Mouse (Mus musculus) CD4-positive, CD25-positive, alpha-beta regulatory T cell, adult 4 months (primary cell): ENCODE data around the gene Serpina3b. TPM values are rescaled to one million over a fixed set of nuclear protein-coding genes. Genes with fewer than 3 reads are reported as not detected.
"Not testable (repeated sequence)": the region's sequence is repeated elsewhere in the genome, so short reads cannot be mapped to it uniquely, and the experiment has no call there.

ENCODE experiments used
- ATAC-seq: one replicate; pipeline ENCODE4 v1.8.0; 2017
- polyA plus RNA-seq, 2 experiments: library from polyadenylated mRNA; unstranded; fragments of 100-300 nt; shearing (Covaris generic); gene quantifications; one replicate each; pipeline ENCODE4 v1.2.1; 2017

Gene Serpina3b
- polyA plus RNA-seq, result not detected

DNA sequence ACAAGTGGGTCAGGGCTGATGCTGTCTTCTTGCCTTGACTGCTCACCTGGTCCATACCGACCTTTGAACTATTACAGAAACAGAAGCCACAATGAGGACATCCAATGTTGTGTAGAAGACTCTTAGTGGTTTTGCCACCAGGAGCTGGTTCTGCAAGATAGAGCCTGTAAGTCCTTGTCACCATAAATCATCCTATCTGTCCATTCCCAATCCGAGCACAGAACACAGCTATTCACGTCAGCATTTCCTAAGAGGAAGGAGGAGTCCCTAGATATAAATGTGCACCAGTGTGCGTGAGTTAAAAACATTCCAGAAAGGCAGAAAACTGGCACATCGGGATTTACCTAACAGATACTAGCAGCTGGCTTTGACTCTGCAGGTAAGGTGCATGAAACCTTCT, at the start of gene Serpina3b:
Gene Serpina3b (plus strand): TSS at position 301 of the 400 bp plus-strand sequence.
- no peak for ATAC-seq

DNA sequence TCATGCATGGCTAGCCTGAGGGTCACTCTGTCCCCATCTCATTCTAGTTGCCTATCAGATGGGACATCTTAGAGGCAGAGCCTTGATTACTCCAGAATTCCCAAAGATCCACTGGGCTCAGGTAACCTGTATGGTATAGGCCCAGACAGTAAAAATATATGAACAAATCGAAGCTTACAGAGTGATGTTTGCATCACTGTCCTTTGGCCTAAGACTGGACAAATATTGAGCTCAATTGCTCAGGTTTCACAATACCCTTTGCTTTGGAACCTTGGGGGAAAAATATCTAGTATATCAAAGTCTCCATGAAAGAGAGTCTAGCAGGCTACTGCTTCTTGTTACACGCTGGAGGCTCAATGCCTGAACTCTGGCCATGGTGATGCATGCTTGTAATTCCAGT, 37.7 kb upstream of the Serpina3b start:
- ATAC-seq, result no peak

DNA sequence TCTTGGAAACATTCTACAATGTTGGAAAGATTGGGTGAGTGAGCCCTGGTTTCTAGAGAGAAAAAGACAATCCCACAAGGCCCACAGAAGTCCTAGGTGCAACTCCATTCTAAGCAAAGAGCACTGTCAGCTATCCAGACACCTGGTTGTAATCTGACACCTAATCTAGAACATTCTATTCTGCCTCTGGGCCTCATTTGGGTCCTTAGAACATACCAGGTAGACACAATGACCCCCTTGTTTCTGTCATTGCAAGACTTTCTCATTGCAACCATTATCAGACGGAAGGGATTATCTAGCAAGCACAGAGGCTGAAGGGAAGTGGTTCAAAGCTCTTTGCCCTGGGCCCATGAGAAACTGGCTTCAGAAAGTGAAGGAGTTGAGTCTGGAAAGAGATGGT, 36.5 kb upstream of the Serpina3b start:
- no peak for ATAC-seq

DNA sequence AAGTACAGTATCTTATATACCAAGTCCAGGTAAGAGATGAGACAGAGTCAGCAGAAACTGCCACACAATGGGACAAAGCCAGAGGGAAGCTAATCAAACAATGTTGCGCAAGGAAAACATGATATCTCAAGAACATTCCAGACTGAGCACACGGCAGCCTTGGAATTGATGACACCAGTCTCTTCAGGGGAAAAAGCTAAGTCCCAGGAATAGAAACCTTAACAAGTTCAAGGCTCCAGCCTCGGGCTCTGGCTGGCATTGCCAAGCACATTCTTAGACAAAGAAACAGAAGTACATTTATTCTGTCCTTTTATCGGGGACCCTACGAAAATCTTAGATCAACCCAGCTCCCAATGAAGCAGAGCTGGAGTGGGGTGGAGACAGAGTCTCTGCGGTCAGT, 27.0 kb upstream of the Serpina3b start, which contains the start of gene Serpina5:
Gene Serpina5 (plus strand): TSS at position 346 of the 400 bp plus-strand sequence.
- no peak for ATAC-seq

DNA sequence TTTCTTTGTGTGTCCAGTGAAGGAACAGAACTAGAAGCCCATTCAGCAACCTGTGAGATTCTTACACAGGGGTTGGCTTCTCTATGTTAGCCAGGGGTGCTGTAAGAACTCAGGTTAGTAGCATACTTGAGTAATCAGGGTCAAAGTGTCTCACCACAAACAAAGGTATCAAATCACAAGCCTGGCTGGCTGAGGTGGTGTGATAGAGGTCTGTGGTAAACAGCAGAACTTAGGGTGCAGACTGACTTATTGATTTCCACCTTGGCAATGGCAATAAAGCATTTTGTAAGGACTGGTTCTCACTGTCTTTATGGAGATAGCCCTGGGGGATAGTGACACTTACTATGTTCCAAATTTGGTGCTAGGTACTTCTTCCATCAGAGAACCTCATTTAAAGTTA, 21.9 kb upstream of the Serpina3b start:
- ATAC-seq, result no peak

DNA sequence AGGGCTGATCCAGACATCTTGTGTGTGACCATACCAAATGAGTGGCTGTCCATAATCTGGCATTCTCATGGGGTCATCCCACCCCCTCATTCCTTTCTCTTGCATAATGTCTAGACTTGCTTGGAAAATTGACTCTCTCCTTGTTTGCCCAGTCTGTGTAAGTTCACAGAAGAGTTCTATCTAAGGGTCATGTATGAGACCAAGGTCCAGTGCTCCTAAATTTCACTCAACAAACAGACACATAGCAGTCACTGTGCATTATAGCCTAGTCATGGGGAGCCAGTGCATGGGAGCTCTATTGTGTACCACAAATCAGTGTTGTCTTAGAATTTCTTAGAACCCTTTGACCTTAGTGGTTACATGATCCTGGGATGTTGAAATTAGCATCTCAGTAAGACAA, 20.9 kb upstream of the Serpina3b start:
- no peak for ATAC-seq

DNA sequence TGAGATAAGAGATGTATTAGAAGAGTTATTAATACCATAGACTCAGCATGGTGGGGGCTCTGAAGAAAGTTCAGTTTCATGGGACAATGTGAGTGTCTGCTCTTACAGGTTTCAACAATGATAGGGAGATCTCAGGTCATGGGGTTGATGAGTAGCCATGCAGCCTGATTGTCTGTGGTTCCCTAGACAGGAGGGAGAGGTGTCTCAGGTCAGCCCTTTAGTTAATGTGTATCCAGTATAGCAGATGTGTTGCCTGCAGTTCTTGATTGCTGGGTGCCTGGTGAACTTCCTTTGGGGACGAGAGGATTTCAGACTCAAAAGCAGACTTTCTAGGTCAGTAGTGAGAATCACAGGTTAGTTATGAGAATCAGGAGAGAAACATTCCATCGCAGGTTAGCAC, 19.3 kb upstream of the Serpina3b start:
- no peak for ATAC-seq

DNA sequence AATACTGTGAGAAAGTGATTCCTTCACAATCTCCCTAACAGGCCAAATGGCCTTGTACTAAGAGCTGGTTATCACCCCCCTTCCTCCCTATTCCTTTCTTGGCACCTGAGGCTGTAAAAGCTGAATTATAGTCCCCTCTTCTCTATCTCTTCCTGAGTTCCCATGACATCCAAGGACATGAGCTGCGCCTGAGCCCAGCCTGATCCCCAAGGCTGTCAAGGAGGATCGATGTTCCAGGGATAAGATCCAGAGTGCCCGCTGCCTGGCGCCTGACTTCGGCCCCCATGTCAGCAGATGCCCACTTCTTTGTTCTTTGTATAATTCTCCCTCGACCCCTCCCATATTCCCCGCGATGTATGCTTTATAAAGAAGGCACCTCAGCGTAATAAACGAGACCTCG, 15.5 kb upstream of the Serpina3b start, which contains the start of gene Serpina3a:
Gene Serpina3a (plus strand): TSS at position 392 of the 400 bp plus-strand sequence.
- not testable (repeated sequence) for ATAC-seq

DNA sequence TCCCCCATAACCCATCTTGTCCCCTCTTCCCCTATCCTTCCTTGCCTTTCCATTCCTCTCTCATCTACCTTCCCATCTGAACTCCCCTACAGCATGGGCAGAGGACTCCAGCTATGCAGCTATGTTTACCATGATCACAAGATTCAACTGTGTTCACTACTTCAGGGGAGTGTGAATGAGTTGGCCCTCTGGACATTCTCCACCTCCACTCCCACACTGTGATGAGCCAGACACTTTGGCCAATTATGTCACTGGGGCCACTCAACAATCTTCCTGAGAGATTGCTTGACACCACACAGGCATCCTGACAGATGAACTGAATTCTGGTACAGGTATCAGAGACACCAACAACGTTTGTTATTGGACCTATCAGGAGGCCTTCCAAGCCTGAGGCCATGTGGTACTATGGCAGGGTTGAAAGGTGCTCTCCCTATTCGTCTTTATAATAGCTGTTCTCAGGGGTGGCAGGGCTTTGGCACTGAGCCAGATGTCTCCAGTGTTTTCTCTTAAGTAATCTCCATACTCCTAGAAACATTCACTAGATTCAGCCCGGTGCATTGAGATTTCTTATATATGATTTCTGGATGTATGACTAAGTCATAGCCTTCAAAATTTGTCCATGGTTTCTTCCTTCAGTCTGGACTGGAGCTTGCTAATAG, 12.7 kb upstream of the Serpina3b start:
- ATAC-seq, result no peak

DNA sequence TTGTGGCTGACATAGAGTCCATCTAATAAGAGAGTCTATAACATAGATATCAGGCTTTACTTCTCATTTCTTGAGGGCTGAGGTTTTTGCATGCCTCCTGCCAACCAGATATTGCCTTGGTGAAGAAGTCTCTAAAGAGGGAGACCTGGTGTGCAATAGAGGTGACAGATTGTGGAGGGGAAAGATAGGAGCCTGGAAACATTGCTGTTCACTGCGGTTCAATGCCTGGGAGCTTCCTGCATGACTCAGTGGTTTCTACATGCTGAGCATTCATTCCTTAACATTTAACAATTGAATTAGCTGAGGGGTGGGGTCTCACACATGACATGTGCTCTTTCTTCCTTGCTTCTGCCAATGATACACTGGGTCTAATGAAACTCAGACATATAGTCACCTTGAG, 4.7 kb upstream of the Serpina3b start:
- no peak for ATAC-seq

DNA sequence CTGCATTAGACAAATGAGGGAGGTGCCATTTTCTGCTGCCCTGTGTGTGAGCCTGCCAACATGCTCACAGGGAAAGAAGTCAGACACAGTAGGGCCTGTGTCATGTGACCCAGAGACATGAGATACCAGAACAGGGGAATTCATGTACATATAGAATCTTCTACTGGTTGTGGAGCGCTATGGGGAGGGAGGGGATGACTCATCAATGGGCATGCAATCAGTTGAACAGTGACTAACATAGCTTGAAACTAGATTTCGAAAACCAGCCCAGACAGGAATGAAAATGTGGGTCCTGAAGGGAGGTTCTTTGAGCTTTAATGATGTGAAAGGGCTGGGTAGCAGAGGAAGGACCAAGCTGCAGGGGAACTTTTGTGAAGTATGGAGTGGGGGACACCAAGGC, 3.8 kb upstream of the Serpina3b start:
- ATAC-seq, result no peak

DNA sequence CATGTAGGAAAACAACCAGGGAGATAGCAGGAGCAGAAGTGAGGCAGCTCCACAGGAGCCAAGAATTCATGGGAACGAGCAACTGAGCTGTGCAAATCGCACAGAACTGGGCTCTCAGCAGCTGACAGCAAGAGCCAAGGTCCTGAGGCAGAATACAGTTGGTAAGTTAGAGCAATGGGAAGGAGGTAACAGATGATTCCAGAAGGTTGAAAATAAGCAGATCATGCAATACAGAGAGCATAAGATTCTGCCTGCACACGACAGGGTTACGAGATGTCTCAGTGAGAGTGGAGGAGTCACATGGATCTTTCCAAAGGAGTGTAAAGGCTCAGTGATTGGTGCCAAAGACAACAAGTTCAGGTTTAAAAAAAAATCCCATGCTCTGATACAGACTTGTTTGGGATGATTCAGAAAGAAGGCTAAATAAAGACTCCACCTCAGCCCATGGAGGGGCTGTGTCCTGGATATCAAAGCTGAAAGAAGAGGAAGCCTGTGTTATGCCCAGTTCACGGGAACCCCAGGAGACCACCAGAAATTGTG, 2.7 kb upstream of the Serpina3b start:
- ATAC-seq, result no peak

DNA sequence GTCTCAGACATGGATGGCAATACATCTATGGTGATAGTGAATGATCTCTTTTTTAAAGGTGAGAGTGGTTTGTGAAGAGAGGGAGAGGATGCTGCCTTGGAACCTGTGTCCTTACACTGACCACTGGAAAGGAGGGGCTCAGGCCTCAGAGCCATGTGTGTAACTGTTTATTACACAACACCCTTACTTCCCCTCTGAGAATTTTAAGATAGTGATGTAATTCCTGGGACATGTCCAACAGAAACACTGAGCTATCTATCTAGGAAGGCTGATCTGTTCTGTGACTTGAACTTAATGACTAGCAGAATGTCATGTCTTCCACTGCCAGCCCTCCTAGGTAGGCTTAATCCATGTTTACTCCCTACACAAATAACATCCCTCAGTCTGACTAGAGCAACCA, 3.2 kb downstream of the Serpina3b start:
- ATAC-seq, result no peak

DNA sequence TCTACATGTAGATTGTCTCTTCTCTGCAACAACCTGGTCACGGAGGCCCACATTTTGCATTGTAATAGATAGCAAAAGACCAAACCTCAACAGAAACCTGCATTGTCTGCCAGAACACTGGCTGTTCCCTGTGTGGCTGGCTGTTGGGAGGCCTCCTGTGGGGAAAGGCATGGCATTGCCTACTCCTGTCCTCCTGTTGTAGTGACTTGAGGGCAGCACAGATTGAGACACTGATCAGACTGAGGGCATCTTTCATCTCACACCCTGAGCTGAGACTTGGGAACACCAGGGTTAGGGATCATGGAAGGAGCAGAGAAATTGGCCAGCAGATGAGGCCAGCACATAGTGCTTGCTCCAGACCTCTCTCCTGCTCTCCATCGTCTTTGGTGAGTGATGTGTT, 10.4 kb downstream of the Serpina3b start:
- ATAC-seq, result no peak

DNA sequence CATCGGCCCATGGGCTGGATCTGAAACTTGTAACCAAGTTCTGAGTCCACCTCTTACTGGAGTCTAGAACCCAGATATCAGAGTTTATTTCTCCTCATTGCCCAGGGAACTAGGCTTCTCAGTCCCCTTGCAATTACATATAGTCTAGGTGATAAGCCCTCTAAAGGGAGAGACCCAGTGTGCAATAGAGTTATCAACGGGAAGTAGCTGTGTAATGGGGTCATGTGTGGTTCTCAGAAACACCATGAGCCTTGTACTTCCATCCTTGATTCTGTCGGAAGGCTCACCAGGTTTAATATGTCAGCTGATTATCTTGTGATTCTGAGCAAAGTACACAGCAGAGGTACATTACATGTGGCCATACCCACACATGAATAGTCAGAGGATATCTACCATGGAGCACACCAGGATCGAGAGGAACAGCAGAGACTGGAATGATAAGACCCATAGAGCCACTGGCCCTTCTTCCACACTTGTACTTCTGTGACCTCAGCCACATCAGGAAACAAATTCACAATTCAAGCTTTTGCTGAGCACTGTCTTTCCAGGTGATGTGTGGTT, 12.8 kb downstream of the Serpina3b start:
- ATAC-seq, result no peak

DNA sequence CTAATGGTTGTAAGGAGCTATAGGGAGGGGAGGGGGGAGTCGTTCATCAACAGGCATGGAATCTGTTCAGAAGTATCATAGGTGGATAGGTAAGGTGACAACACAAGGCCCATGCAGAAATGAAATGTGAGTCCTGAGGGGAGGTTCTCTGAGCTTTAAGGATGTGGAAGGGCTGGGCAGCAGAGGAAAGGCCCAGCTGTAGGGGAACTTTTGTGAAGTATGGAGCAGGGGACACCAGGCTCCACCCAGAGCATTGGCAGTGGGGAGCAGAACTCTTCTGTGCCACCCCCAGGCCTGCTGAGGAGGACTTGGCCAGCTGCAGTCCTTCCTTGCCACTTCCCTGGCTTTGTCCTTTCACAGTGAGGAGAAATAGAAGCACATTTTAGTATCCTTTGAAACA, 13.7 kb downstream of the Serpina3b start:
- no peak for ATAC-seq

DNA sequence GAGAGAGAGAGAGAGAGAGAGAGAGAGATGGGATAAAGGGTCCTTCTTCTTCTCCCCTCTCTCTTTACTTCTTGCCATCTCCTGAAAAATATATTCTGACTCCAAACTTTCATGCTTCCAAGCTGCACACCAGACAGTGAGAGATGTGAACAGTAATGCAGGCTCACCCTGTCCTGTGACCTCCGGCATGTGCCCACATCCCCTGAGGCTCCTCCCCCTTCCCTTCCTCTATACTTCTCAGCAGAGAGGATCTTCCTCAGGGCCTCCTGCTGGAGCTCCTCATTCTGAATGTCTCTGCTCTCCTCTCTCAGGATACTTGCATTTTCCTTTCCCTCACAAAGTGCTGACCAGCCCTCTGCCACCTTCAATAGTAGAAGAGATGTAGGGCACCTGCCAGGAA, 14.6 kb downstream of the Serpina3b start:
- ATAC-seq, result no peak

DNA sequence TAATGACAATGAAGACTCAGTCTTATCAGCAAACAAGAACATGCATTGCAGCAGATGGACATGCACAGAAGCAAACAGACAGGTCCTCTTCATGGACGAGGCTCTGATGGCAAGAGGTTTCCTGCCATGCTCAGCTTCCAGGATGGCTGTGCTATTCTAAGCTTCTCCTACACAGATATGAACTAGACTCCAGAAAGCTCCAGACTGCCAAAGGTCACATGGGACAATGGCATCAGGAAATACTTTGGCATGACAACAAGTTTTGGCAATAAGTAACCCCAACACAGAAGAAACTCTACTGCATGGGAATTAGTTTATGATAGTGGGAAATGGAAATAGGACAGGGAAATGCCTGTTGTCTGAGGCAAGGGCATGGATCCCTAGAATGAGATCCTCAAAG, 15.5 kb downstream of the Serpina3b start:
- no peak for ATAC-seq

DNA sequence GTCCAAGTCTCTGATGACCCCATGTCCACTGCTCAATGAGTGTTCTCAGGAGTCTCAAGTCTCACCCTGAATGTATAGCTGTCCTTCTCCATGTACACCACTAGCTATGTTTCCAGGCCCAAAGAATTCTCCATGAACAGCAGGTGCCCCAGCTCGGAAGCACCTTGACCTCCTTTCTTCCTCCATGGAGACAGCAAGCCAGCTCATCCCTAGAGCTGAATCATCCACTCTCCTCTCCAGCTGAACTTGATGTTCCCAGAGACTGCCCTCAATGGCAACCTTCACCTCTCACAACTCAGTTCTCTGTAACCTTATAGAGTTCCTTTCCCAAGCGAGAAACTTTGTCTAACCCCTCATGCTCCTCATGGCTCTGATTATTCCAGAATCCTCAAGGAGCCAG, 17.8 kb downstream of the Serpina3b start:
- no peak for ATAC-seq

DNA sequence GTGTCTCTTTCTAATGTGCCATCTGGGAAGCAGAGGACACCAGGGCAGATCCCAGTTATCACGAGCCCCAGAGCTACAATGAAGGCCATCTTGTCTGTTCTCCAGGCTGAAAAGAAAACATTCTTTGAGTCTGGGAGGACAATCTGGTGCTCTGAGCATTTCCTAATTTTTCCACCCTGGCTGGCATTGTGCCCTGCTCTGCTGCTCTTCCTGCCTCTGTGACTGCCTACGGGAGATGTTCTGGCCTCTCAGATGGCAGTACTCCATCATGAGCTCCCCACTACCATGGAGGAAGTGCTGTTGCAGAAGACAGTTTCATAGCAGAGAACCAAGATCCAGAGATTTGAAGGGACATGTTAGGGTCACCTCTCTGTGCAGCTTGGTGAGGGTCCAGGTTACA, 24.2 kb downstream of the Serpina3b start:
- no peak for ATAC-seq

DNA sequence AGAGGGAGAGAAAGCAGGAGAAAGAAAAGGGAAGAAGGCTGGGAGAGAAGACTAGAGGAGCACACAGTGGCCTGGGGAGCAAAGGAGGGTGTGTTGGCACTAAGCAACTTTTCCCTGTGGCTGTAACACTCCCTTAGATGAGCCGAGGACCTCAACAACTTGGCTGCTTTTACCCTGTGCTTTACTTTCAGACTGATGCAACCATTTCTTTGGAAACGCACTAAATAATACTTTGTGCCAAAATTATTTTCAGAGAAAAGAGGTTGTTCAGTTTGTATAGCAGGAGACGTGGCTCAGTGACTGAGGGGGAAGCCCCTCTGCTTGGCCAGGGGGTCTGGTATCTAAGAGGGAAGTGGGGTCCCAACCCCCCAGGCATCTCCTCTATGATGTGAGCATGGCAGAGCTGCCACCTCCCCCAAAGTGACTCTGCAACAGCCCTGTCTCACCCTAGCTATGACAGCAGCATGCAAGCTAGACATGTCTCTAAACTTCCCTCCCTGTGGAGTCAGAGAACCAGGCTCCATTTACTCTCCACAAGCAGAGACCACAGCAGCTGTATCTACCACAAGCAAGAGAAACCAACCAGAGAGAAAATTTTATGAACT, 25.3 kb downstream of the Serpina3b start:
- ATAC-seq, result no peak

DNA sequence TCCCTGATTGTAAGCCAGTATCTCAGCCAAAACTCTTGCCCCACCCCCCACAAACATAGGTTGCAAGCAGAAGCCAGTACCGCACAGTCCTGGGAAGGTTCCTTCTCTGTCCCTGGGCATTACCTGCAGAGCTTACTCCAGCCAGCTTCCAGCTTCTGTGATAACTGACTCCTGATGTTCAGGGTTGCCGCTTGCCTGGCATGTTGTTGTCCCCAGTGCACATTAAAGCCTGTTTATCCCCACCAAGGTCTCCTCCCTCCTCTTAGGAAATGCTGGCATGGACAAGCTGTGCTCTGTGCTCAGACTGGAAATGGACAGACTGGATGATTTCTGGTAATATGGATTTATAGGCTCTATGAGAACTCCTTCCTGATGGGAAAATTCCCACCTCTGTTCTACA, 25.9 kb downstream of the Serpina3b start, which contains the start of gene Serpina3c:
Gene Serpina3c (minus strand): TSS at position 215 of the 400 bp plus-strand sequence.
- no peak for ATAC-seq

DNA sequence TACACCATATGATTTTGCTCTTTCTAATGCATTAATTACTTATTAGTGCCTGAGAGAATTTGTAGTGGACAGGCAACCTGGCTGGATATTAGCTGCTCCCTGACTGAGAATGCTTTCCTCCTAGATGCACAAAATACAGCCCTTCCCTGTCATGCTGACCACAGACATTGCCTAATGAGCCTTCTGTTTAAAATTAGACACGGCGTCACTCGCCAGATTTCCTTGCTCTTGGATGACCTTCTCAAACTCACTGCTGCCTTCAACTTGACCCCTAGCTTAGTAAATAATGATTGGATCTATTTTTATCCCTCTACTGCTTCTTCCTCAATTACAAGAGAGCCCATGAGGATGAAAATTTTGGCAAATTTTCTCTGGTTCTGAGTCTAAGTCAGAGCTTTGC, 47.0 kb downstream of the Serpina3b start:
- ATAC-seq, result no peak

DNA sequence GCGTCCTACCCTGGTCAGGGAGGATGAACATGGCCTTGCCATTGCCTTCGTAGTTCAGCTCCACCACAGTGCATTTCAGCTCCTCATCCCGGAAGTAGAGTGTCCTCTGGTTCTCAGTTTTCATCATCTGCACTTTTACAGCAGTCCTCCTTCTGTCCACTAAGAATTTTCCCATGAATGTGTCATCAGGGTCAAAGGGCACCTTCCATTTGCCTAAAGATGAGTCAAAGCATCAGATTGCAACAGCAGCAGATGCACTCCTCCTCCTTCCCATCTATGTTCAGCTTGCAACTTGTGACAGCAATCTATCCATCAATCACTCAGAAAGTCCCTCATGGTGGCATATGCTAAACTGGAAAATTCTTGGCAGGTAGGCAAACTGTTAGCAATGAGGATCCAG, 47.8 kb downstream of the Serpina3b start:
- no peak for ATAC-seq
